10 mouse cellular contexts compared by ENCODE assay signal in genomic region chr1:92772101-92772783, GRCm38 (mm10). TPM values are rescaled to one million over a fixed set of nuclear protein-coding genes. Genes with fewer than 3 reads are reported as not detected.
DNase-seq lines count a peak whose midpoint lies in the region; ATAC-seq and TF ChIP-seq lines count a peak whose summit lies in the region.
"Had no signal": no experiment of that assay in that cellular context is flagged by ENCODE, and none has a peak within 500 bp of the region (broad histone marks: within the 10 kb centered on the region; RNA-seq: fewer than 3 reads in every experiment).

No protein-coding gene starts in this region.

- TF ChIP-seq CTCF in bone marrow, adult 2 months (IDR thresholded peaks at IDR 0.05; ENCODE audit: control insufficient read depth, insufficient read depth, low read length) = no peak

- no peak for ATAC-seq in heart, embryonic 11.5 days (replicated peaks; ENCODE audit: insufficient number of reproducible peaks, low FRiP score, low TSS enrichment)
- ATAC-seq in kidney, embryonic 15.5 days (replicated peaks; ENCODE audit: low FRiP score) = no peak

- no peaks in the 10 kb centered on the region for H3K9me3 ChIP-seq in heart, embryonic 11.5 days (replicated peaks; ENCODE audit: control insufficient read depth, low read length)
- no peaks in the 10 kb centered on the region for H3K9me3 ChIP-seq in midbrain, embryonic 10.5 days (replicated peaks)
- H3K9me3 ChIP-seq in kidney, embryonic 15.5 days (replicated peaks) = no peaks in the 10 kb centered on the region
- H3K9me3 ChIP-seq: G1E had no signal

- no peak for TF ChIP-seq POLR2A in bone marrow, adult 2 months (IDR thresholded peaks at IDR 0.05; ENCODE audit: borderline replicate concordance, control insufficient read depth, low read depth, low read length)

- H3K27ac ChIP-seq in bone marrow, adult 2 months (ENCODE audit: control insufficient read depth, insufficient read depth, low read depth, low read length, poor library complexity) = peak overlapping the region; percentile 82; the same call in 1 of the 2 replicates
- 0 out of 2 replicates have a peak overlapping the region, but pooled peaks have one; percentile 29 for H3K27ac ChIP-seq in heart, embryonic 11.5 days (ENCODE audit: low read depth, low read length)
- H3K27ac ChIP-seq in midbrain, embryonic 10.5 days (replicated peaks) = peak overlapping the region; percentile 74
- no peak overlapping the region for H3K27ac ChIP-seq in kidney, embryonic 15.5 days
- H3K27ac ChIP-seq: macrophage had no signal

- H3K27me3 ChIP-seq in heart, embryonic 11.5 days (ENCODE audit: control insufficient read depth, insufficient read depth, low read length) = peaks cover 48% of the 10 kb centered on the region
- H3K27me3 ChIP-seq in midbrain, embryonic 10.5 days (ENCODE audit: low read depth, poor library complexity, severe bottlenecking) = no peaks in the 10 kb centered on the region
- peaks cover 21% of the 10 kb centered on the region for H3K27me3 ChIP-seq in kidney, embryonic 15.5 days

- H3K4me3 ChIP-seq in bone marrow, adult 2 months (replicated peaks; ENCODE audit: control insufficient read depth, low read depth, low read length) = no peak overlapping the region
- no peak overlapping the region for H3K4me3 ChIP-seq in heart, embryonic 11.5 days (ENCODE audit: low read depth, low read length)
- no peak overlapping the region for H3K4me3 ChIP-seq in midbrain, embryonic 10.5 days
- no peak overlapping the region for H3K4me3 ChIP-seq in kidney, embryonic 15.5 days (replicated peaks)

- peak; percentile 88 for DNase-seq in MN1 (ENCODE audit: low spot score)
- DNase-seq in midbrain, embryonic 10.5 days (ENCODE audit: low spot score) = no peak
- no peak for DNase-seq in urinary bladder, postnatal 10 days (ENCODE audit: low spot score)
- DNase-seq in spleen, postnatal 36 days (ENCODE audit: low spot score in 2 of 2) = no peak

- 71% methylated on average over 9 of the region's 9 CpGs for WGBS in bone marrow, adult 2 months
- WGBS in heart, embryonic 11.5 days (ENCODE audit: insufficient replicate concordance) = 30% methylated on average over 9 of the region's 9 CpGs
- 75% methylated on average over 9 of the region's 9 CpGs for WGBS in midbrain, embryonic 10.5 days
- 72% methylated on average over 9 of the region's 9 CpGs for WGBS in kidney, embryonic 15.5 days

- no peak overlapping the region for H3K9ac ChIP-seq in heart, embryonic 11.5 days (ENCODE audit: low read depth, low read length)
- no peak overlapping the region for H3K9ac ChIP-seq in kidney, embryonic 15.5 days

- H3K4me2 ChIP-seq in heart, embryonic 11.5 days = peak overlapping the region; percentile 6; the same call in 1 of the 2 replicates
- no peak overlapping the region for H3K4me2 ChIP-seq in kidney, embryonic 15.5 days
- H3K4me2 ChIP-seq: liver, embryonic 11.5 days had no signal

- H3K4me1 ChIP-seq in bone marrow, adult 2 months (ENCODE audit: control insufficient read depth, insufficient read depth, low read length) = peaks cover 5% of the 10 kb centered on the region; the same call in 1 of the 2 replicates
- H3K4me1 ChIP-seq in heart, embryonic 11.5 days (ENCODE audit: control insufficient read depth, insufficient read depth, low read length) = peaks cover 46% of the 10 kb centered on the region
- peaks cover 57% of the 10 kb centered on the region for H3K4me1 ChIP-seq in midbrain, embryonic 10.5 days
- H3K4me1 ChIP-seq in kidney, embryonic 15.5 days = peaks cover 15% of the 10 kb centered on the region

- no peaks in the 10 kb centered on the region for H3K36me3 ChIP-seq in heart, embryonic 11.5 days (ENCODE audit: control insufficient read depth, insufficient read depth, low read length)
- no peaks in the 10 kb centered on the region for H3K36me3 ChIP-seq in midbrain, embryonic 10.5 days
- H3K36me3 ChIP-seq in kidney, embryonic 15.5 days = no peaks in the 10 kb centered on the region
- H3K36me3 ChIP-seq: G1E had no signal

RNA-seq across cellular contexts. Expression of gene Gpc1, which starts 59.2 kb away (rescaled TPM):
- polyA plus RNA-seq in bone marrow, adult 2 months (2011; ENCODE audit: insufficient read depth, insufficient read length, low replicate concordance, missing spikeins) = 9.3 and 21.8 TPM in 2 replicates
- 25.9 and 34.3 TPM in 2 replicates for polyA plus RNA-seq in heart, embryonic 11.5 days (2014; fragmentation: Nextera tagmentation; extraction: Ambion mirVana)
- 65.5 and 71.4 TPM in 2 replicates for polyA plus RNA-seq in midbrain, embryonic 10.5 days (2016; fragmentation: Nextera tagmentation; extraction: Ambion mirVana)
- 60.0 and 60.2 TPM in 2 replicates for polyA plus RNA-seq in kidney, embryonic 15.5 days (2015; fragmentation: Nextera tagmentation; extraction: Ambion mirVana)
- polyA plus RNA-seq: G1E had no signal
